Mouse (Mus musculus) induced T-regulatory cell, adult 2 months (primary cell): ENCODE measurements around the gene Iqgap2.

ENCODE experiments used
- DNase-seq: peaks from one replicate; pipeline ENCODE4 v3.0.0-alpha.2; 2012; ENCODE audit warnings: low read depth

Iqgap2 gene

DNA sequence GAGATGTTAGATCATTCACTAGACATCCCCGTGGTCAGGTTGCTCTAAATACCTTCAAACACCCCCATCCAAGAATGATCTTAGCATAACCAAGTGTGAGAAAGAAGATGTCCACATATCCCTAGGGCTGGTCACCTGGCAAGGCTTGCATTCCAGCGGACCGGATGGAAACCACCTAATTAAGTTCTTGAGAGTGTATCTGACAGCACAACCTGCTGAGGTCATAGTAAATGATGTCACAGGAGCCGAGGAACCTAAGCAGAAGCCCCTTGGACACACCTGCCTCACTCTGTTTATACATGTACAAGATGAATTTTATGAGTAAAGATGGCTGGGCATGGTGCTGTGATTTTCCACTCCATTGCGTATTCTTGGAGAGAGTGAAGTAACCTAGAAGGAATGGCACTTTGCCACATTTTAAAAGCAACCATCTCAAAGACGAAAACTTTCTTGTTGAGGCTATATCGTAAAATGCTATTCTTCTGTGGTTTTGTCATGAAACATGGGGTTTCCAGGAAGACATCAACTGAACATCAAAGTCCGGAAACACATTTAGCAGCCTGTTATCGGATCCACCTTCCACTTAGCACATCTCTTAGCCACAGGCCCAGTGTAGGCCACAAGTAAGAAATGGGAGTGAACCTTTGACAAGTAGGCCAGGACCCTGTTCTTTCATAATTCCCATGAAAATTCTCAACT lies 179.0 kb downstream of the Iqgap2 start:
- peak; percentile 84 for DNase-seq

GRCm38 (mm10) chr13:95712054-95712453 lies 179.7 kb downstream of the Iqgap2 start:
- DNase-seq, result peak; percentile 60

DNA sequence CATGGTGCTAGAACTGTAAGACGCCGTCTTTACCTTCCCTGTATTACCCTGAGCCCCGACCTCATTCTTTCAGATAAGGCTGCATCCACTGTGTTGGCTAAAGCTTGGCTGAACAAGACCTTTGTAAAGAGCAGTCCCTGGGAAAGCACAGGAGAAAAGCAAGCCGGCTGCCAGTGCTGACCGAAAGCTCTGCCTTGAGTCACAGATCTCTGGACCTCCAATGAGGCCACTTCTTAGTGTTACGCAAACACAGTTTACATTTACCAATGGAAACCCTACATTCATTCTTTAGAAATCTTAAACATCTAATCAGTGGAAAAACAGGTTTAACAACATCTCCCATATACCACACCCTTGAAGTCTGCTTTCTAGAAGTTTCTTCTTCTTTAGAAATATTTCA lies 186.1 kb downstream of the Iqgap2 start:
- DNase-seq, result no peak

DNA sequence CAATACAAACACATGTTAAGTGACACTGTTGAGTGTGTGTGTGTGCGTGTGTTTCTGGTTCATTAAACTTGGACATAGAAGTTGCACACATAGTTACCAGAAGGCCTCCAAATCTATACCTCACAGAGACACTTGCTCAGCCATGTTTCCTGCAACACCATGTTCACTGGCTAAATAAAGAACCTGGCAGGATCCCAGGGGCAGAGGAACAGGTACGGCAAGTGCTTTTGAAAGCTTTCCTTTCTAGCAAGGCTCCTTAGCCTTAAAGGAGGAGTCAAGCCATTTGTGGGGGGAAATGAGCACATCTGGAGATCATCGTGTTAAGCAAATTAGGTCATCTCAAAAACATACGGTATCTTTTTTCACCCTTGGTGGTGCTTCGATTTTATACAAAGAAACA lies 188.3 kb downstream of the Iqgap2 start:
- no peak for DNase-seq

GRCm38 (mm10) chr13:95697874-95698273 lies 193.8 kb downstream of the Iqgap2 start:
- DNase-seq, result no peak

DNA sequence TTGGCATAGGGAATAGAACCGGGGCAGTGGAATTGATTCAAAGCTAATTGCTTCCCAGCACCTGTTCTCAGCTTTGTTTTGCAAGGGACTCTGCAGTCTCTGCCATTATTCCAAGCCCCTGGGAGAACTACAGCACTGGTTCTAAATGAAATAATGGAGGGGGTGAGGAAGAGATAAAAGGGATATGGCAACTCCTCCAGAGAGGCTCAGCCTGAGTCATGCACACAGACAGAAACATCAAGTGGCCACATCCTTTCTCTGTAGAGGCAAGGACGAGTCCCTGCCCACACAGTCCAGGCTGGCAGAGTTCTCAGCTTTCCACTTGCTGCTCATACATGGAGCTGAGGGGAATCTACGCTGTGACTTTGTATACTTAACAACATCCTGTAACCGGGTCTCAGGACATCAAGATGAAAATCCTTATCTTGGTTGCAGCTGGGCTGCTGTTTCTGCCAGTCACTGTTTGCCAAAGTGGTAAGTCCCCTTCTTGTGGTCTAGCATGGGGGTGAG lies 195.0 kb downstream of the Iqgap2 start, which contains the start of gene F2rl2:
Gene F2rl2, plus strand, starts transcription at position 200 of the 510 bp plus-strand sequence.
- DNase-seq, result peak; percentile 68

GRCm38 (mm10) chr13:95696120-95696653 lies 195.5 kb downstream of the Iqgap2 start:
- no peak for DNase-seq

GRCm38 (mm10) chr13:95692201-95692600 lies 199.5 kb downstream of the Iqgap2 start:
- DNase-seq, result no peak

DNA sequence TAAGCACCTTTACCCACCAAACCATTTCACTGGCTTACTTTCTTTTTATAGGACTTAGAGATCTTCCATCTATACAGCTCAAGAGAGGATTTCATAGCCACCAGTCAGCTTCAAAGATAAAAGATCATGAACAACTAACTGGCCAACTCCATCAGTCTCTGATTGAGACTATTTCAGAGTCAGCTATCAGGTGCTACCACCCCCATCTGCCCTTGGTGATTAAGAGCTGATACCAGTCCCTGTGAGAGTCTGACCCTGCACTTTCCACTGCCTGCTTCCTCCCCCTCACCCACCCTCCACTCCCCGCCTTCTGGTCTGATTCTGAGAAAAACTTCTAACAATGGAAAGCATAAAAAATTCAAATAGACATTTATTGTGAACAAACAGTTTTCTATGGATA lies 203.1 kb downstream of the Iqgap2 start:
- DNase-seq, result peak; percentile 53

DNA sequence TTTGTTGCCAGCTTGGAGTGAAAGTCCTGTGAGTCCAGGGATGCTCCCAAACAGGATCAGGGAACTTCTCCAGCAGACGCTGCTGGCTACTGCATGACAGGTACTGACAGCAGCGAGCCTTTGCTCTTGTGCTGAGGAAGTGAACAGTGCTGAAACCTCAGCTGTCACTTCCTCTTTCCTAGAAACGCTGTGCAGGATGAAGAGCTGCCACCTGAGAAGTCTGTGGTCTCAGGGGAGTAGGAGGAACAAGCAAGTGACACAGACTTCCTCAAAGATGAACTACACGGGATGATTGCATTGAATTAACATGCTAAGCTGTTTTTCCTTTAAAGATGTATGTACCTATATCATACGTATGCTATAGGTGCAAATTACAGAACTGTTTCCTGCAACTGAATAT lies 206.0 kb downstream of the Iqgap2 start:
- DNase-seq, result peak; percentile 84

- DNase-seq, result peak; percentile 67
These were observed 207.0 kb downstream of the Iqgap2 start for GRCm38 (mm10) chr13:95684656-95685244.

DNA sequence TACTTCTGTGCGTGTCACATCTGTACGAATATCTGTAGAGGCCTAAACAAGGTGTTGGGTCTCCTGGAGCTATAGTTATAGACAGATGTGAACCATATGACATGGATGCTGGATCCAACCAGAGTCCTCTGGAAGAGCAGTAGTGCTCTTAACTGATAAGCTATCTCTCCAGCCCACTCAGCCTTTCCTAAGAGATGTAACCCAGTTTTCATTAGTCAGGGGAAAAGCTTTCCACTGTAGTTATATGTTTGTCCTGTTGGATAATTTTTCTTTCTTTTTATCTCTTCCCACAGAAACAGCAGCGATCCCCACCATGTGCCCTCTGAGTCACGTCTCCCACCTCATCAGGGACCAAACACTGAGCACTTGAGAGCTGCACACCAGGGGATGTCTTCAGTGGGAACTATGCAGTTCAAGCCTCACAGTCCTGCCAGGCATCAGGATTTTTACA lies 212.2 kb downstream of the Iqgap2 start:
- no peak for DNase-seq

DNA sequence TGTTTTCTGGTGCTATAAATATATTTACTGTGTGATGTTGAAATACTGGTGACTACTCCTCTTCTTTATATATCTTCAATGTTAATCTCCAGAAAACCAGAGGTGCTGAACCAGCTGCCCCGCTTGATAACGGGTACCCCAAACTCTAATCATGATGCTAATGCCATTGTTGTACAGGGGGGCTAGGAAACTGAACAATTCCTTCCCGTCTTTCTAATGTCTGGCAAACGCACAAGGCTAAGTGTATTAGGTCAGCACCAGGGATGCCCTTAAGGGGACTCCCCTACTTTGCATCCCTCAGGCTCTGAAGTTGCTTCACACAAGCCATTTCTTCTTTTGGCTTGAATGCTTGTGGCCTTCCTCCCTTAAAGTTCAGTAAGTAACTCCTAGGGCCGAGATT lies 212.6 kb downstream of the Iqgap2 start:
- no peak for DNase-seq

GRCm38 (mm10) chr13:95672372-95672771 lies 219.3 kb downstream of the Iqgap2 start:
- no peak for DNase-seq

DNA sequence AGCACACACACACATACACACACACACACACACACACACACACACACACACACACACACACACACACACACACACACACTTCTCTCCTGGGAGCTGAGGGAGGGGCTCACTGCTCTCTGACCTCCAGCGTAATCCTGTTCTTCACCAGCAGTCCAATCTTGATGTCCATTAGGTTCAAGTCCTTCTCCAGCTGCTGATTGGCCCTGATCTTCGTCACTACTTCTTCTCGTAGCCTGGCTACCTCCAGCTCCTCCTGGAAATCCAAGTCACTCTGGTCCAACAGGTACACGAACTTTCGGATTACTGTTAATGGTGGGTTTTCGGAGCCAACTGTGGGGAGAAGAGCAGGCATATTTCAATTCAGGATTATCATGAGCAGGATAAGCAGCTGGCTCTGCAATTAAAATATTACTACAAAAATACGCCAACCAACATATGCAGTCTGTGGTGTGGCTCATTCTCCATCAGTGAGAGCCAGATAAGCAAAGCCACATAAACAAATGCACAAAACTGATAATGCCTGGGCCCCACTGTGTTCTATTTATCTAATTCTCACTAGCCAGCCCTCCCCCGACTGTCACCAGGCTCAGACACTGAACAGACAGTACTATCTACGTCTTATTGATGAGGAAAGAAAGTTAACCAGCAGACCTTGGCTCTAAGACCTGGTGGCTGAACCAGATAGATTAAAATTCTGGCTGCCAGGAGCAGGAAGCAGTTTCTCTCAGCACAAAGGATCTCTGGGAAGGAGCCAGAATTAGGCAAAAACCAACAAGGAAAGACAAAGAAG lies 220.4 kb downstream of the Iqgap2 start:
- no peak for DNase-seq

DNA sequence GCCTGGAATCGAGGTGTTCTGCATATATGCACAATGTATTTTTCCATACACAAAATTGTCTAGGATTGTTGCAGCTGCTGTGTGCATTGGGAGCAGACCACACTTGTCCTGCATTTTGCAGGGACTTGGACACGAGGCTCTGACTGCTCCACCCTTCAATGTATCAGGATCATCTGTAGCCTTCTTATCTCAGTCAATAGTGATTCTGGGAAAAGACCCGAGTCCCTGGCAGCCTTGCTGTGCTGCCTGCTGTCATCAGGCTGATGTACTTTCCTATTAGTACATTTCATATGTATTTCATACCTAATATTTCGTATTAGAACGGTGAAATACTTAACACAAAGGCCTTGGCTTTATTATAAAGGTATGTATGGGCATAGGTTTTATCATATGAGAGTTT lies 221.2 kb downstream of the Iqgap2 start:
- DNase-seq, result no peak

GRCm38 (mm10) chr13:95667260-95667659 lies 224.5 kb downstream of the Iqgap2 start:
- no peak for DNase-seq

- no peak for DNase-seq
These were observed 225.9 kb downstream of the Iqgap2 start for GRCm38 (mm10) chr13:95665644-95666356.

GRCm38 (mm10) chr13:95663834-95664233 lies 227.9 kb downstream of the Iqgap2 start:
- DNase-seq, result no peak

DNA sequence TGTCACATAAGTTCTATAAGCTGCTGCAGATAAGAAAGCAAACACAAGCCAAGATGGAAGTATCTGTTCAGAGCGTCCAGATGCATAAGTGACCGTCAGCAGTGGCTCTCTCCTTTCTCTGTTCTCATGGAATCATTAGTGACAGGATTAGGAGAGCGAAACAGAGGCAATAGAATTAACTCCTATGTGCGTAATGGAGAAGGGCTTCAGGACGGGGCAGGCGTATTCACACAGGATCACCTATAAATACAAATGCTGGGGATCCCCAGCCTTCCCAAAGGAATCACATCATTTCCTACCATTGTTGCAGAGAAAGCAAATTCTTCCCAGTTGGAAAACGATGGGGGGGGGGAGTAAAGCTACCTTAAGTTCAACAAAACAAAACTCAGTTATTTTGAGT lies 232.3 kb downstream of the Iqgap2 start:
- DNase-seq, result no peak

- no peak for DNase-seq
These were observed 234.6 kb downstream of the Iqgap2 start for GRCm38 (mm10) chr13:95657171-95657570.

DNA sequence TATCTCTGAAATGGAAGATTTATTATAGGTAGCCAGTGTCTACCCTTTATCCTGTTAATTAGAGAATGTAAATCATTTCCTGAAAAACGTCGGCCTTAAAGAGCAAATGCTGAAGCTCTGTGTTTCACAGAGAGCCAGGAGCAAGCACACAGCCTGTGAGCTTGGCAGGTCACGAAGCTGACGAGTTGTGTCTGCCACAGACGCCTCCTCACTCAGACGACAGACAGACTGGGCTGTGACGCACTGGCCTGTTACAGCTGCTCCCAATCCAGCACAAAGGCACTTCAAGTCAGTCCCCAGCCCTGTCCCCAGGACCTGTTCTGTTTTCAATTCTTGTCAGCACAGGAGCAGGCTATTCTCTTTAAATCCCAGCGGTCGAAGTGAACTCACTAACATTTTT lies 236.4 kb downstream of the Iqgap2 start:
- no peak for DNase-seq
